In genomic region chr10:67729271-67729670, GRCm38 (mm10) we compare ENCODE assay signal across 10 mouse cellular contexts.
DNase-seq lines count a peak whose midpoint lies in the region; ATAC-seq and TF ChIP-seq lines count a peak whose summit lies in the region.
"Had no signal": no experiment of that assay in that cellular context is flagged by ENCODE, and none has a peak within 500 bp of the region (broad histone marks: within the 10 kb centered on the region; RNA-seq: fewer than 3 reads in every experiment).

No protein-coding gene starts in this region.

- H3K4me3 ChIP-seq in spleen, adult 2 months (ENCODE audit: extremely low read depth, insufficient read depth, insufficient read length): no peak overlapping the region
- H3K4me3 ChIP-seq in bone marrow macrophage, adult 2 months (ENCODE audit: insufficient read depth, low read length): no peak overlapping the region
- no peak overlapping the region for H3K4me3 ChIP-seq in forebrain, embryonic 13.5 days
- H3K4me3 ChIP-seq in hindbrain, embryonic 14.5 days (replicated peaks; ENCODE audit: low read length): no peak overlapping the region
- H3K4me3 ChIP-seq: embryonic facial prominence, embryonic 12.5 days; midbrain, embryonic 12.5 days had no signal

- intact Hi-C loops in left cerebral cortex, postnatal 14 days (cut with DNase I): loop anchor here (2.0 kb wide), 2 partner anchors 192 to 414 kb away; no protein-coding TSS in a partner anchor

- H3K36me3 ChIP-seq in spleen, adult 2 months (ENCODE audit: control insufficient read depth, insufficient read depth, low read length): no peaks in the 10 kb centered on the region
- H3K36me3 ChIP-seq in forebrain, embryonic 13.5 days (ENCODE audit: poor library complexity, severe bottlenecking): no peaks in the 10 kb centered on the region
- no peaks in the 10 kb centered on the region for H3K36me3 ChIP-seq in hindbrain, embryonic 14.5 days (replicated peaks; ENCODE audit: control insufficient read depth, insufficient read depth)
- H3K36me3 ChIP-seq: embryonic facial prominence, embryonic 12.5 days; midbrain, embryonic 12.5 days had no signal

- TF ChIP-seq POLR2A in spleen, adult 2 months (IDR thresholded peaks at IDR 0.05; ENCODE audit: low read depth, low read length): no peak
- no peak for TF ChIP-seq POLR2A in bone marrow macrophage, adult 2 months (IDR thresholded peaks at IDR 0.05; ENCODE audit: borderline replicate concordance, low read depth, low read length)

- H3K4me1 ChIP-seq in spleen, adult 2 months (ENCODE audit: control insufficient read depth, insufficient read depth, insufficient read length): no peaks in the 10 kb centered on the region
- no peaks in the 10 kb centered on the region for H3K4me1 ChIP-seq in bone marrow macrophage, adult 2 months (ENCODE audit: control insufficient read depth, insufficient read depth, low read length)
- H3K4me1 ChIP-seq in forebrain, embryonic 13.5 days: no peaks in the 10 kb centered on the region
- no peaks in the 10 kb centered on the region for H3K4me1 ChIP-seq in hindbrain, embryonic 14.5 days (replicated peaks; ENCODE audit: control insufficient read depth, insufficient read depth, low read length)
- H3K4me1 ChIP-seq: embryonic facial prominence, embryonic 12.5 days; midbrain, embryonic 12.5 days had no signal

- no peak overlapping the region for H3K27ac ChIP-seq in spleen, adult 2 months (ENCODE audit: insufficient read depth, low read length)
- no peak overlapping the region for H3K27ac ChIP-seq in bone marrow macrophage, adult 2 months (ENCODE audit: insufficient read depth, low read depth, low read length)
- no peak overlapping the region for H3K27ac ChIP-seq in forebrain, embryonic 13.5 days
- no peak overlapping the region for H3K27ac ChIP-seq in hindbrain, embryonic 14.5 days
- H3K27ac ChIP-seq: embryonic facial prominence, embryonic 12.5 days; midbrain, embryonic 12.5 days had no signal

- peak; percentile 36; the same call in 1 of the 2 replicates for ATAC-seq in forebrain, embryonic 13.5 days
- ATAC-seq in hindbrain, embryonic 14.5 days (ENCODE audit: low FRiP score): peak; percentile 73; the same call in 1 of the 2 replicates

- TF ChIP-seq CTCF in spleen, adult 2 months (IDR thresholded peaks at IDR 0.05; ENCODE audit: extremely low read depth, insufficient read depth, insufficient read length, insufficient replicate concordance): peak; percentile 57; the same call in 1 of the 2 replicates
- TF ChIP-seq CTCF in bone marrow macrophage, adult 2 months (IDR thresholded peaks at IDR 0.05; ENCODE audit: low read depth, low read length): peak; percentile 86

- no peaks in the 10 kb centered on the region for H3K27me3 ChIP-seq in spleen, adult 2 months (ENCODE audit: control insufficient read depth, insufficient read depth, low read length)
- H3K27me3 ChIP-seq in forebrain, embryonic 13.5 days: no peaks in the 10 kb centered on the region
- no peaks in the 10 kb centered on the region for H3K27me3 ChIP-seq in hindbrain, embryonic 14.5 days (ENCODE audit: control insufficient read depth, insufficient read depth, low read length)
- H3K27me3 ChIP-seq: embryonic facial prominence, embryonic 12.5 days; midbrain, embryonic 12.5 days had no signal

- H3K9me3 ChIP-seq in forebrain, embryonic 13.5 days (replicated peaks): no peaks in the 10 kb centered on the region
- no peaks in the 10 kb centered on the region for H3K9me3 ChIP-seq in hindbrain, embryonic 14.5 days (ENCODE audit: control insufficient read depth, low read length)
- H3K9me3 ChIP-seq: embryonic facial prominence, embryonic 12.5 days; midbrain, embryonic 12.5 days had no signal

- DNase-seq in spleen, adult 2 months (ENCODE audit: low read depth in 1 of 2, low spot score in 2 of 2): peak in 1 of 2 experiments; percentile 29
- DNase-seq in spleen, postnatal 36 days (ENCODE audit: low spot score in 2 of 2): no peak
- peak; percentile 70 for DNase-seq in hindbrain, embryonic 14.5 days (ENCODE audit: low spot score)
- DNase-seq in left cerebral cortex, postnatal 14 days (ENCODE audit: low spot score in 2 of 2): peak; percentile 44 to 73
- peak; percentile 49 for DNase-seq in naive thymus-derived CD4-positive, alpha-beta T cell, adult 2 months (ENCODE audit: low read depth)
- DNase-seq in thymus, postnatal 0 days (ENCODE audit: low spot score): peak; percentile 35

- no peak overlapping the region for H3K4me2 ChIP-seq in forebrain, embryonic 13.5 days
- no peak overlapping the region for H3K4me2 ChIP-seq in hindbrain, embryonic 14.5 days (replicated peaks)
- H3K4me2 ChIP-seq: embryonic facial prominence, embryonic 12.5 days; midbrain, embryonic 12.5 days had no signal

- no peak overlapping the region for H3K9ac ChIP-seq in forebrain, embryonic 13.5 days
- H3K9ac ChIP-seq in hindbrain, embryonic 14.5 days: no peak overlapping the region
- H3K9ac ChIP-seq: embryonic facial prominence, embryonic 12.5 days; midbrain, embryonic 12.5 days had no signal

- WGBS in spleen, adult 2 months: 44% methylated on average over 6 of the region's 6 CpGs
- WGBS in forebrain, embryonic 13.5 days: 61% methylated on average over 6 of the region's 6 CpGs
- 61% methylated on average over 6 of the region's 6 CpGs for WGBS in hindbrain, embryonic 14.5 days

Comparison
In these comparisons a context has a peak if more than half of its experiments do, and no peak if none do; other contexts are left out.
1. DNase-seq: peak in hindbrain, embryonic 14.5 days (single experiment), left cerebral cortex, postnatal 14 days (2 of 2), naive thymus-derived CD4-positive, alpha-beta T cell, adult 2 months (single experiment) and thymus, postnatal 0 days (single experiment); none in spleen, postnatal 36 days (0 of 2).